Mouse (Mus musculus) thymus, postnatal 25 days (tissue): ENCODE measurements around the gene Krtcap3.

Source experiments
- DNase-seq: peaks from one replicate; pipeline ENCODE4 v3.0.0; 2022

Krtcap3 gene

DNA sequence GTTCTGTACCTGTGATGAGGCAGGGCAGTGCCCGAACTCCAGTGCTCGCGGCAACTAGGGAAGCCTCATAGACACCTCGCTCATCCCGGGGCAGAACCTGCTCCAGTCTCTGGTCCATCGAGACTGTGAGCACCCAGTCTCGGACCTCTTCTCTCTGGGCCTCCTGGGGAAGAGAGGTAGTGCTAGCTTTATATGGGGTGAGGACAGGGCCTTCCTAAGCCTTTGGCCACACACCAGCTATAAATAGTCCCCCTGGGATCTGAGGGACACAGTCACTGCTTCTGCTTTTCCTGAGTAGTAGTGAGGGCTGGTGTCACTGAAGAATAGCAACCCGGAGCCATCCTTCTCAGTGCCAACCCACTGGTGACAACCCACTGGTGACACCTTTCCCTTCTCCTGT lies 2.3 kb downstream of the Krtcap3 start:
- DNase-seq: no peak

DNA sequence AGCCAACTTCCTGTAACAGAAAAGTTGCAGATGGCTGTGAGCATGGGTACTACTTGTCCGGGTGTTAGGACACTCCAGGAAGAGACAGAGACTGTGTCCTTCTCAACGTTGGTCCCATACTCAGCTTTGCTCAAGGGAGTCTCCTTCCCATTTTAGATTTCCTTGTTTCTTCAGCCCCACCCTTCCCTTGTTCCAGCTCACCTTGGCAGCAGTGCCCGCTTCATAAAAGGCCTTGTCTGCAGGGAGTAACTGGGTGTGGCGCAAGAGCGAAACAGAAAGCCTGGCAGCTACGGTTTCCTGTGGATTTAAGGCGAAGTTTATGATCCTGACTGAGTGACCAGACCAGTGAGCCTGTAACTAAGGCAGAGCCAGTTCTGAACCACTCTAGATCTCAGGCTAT lies 3.0 kb downstream of the Krtcap3 start:
- no peak for DNase-seq

DNA sequence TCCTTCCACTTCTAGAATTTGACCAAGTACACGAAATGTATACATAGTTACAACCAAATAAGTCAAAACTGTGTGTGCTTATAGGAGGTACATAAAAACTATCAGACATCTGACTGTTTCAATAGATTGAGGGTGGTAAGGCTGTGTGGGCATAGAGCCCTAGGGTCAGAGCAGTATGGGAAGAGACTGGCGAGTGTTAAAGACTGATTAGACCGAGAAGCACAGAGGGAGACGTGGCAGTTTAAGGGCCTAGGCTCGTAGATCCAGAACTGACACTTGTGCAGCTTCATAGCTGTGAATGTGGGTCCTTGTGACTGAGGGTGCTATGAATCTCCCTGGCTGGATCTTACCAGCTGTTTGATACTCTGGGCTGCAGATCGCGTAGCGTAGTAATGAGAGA lies 3.4 kb downstream of the Krtcap3 start:
- no peak for DNase-seq

DNA sequence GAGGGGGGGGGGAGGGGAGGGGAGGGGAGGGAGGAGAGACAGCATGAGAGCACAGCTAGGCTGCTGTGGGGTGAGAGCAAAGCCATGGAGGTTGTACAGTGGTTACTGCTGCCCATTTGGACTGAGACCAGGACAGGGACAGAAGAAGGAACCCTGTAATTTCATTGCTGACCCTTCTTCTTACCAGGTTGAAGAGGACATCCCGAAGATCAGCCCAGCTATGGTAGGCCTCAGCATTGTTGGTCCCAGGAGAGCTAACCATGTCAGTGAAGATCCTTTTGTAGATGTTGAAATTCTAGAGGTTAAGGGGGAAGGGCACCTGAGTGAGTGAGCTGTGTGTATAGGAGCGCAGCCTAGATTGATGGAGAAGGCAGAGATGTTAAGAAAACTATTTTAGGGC lies 3.9 kb downstream of the Krtcap3 start:
- no peak for DNase-seq

DNA sequence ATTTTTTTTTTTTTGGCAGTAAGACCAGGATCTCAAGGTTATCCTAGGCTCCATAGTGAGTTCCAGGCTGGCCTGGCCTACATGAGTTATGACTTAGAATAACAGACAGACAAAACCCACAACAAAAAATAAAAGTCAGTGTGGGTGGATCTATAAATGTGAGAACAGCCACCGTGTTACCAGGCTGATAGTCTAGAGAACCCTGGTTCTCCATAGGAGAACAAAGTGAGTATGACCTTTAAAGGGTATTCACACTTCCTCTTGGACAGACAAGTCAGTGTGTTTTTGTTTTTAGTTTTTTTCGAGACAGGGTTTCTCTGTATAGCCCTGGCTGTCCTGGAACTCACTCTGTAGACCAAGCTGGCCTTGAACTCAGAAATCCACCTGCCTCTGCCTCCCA lies 4.5 kb downstream of the Krtcap3 start:
- DNase-seq: no peak

DNA sequence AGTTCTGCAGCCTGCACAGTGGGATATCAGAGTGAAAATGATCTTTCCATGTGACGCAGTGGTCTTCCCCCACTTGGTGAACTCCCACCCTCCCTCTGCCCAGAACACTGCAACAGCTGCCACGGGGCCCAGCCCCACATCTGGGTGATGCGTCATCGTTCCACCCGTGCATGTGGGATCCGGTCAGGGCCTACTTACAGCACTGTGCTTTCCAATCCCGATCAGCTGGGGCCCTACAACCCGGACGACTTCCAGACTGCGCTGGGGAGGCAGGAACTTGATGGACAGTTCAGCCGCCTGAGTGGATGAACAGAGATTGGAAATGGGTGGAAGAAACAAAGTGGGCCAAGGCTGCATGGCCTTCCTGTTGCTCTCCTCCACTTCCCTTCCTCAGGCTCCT lies 6.1 kb downstream of the Krtcap3 start:
- no peak for DNase-seq

DNA sequence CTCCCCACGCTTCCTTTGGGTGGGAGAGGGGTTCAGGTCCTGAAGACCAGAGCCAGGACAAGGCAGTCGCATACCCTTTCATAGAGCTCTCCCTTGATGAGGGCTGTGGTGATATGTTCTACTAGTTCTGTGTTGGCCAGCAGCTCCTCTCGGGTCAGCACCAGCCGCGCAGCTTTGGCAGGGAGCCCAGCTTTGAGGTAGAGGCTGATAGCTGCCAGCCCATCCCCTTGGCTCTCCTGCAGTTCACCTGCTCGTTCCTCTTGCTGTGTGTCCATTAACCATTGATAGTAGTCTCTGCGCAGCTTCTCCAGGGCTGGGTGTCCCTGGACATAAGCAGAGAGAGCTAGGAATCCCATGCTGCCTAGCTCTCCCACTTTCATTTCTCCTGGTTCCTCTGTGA lies 14.6 kb downstream of the Krtcap3 start:
- no peak for DNase-seq

DNA sequence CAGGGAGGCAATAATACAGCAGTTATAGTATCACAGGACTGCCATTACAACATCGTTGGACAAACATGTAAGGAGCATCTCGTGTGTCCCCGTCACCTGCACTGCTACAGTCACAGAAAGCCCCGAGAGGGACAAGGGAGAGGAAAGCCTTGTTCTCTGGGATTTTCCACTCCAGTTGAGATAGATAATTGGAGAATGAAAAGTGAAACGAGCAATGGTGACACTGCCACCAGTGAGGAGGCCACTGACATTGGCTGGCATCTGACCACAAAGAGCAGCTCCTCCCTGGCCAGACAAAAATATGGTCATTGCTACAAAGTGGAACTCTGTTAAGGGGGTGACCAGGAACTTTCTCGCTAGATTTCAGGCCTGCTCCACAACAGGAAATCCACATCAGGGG lies 16.2 kb downstream of the Krtcap3 start:
- DNase-seq: no peak

DNA sequence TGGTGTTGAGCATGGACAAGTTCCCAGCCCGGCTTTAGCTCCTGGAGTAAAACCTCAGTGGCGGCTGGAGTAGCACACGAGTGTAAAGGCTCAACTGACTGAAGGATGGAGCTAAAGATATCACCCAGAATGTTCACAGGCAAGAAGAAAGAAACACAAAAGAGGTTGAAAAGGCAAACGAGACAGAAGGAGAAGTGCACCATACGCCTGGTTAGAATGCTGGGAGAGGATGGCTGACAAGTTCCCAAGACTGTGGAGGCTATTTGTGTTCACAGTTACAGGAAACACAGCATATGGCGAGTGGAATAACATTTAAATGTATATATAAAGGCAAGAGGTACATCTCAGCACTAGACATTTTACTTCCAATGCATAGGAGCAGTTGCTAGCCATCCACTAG lies 21.5 kb downstream of the Krtcap3 start:
- no peak for DNase-seq

DNA sequence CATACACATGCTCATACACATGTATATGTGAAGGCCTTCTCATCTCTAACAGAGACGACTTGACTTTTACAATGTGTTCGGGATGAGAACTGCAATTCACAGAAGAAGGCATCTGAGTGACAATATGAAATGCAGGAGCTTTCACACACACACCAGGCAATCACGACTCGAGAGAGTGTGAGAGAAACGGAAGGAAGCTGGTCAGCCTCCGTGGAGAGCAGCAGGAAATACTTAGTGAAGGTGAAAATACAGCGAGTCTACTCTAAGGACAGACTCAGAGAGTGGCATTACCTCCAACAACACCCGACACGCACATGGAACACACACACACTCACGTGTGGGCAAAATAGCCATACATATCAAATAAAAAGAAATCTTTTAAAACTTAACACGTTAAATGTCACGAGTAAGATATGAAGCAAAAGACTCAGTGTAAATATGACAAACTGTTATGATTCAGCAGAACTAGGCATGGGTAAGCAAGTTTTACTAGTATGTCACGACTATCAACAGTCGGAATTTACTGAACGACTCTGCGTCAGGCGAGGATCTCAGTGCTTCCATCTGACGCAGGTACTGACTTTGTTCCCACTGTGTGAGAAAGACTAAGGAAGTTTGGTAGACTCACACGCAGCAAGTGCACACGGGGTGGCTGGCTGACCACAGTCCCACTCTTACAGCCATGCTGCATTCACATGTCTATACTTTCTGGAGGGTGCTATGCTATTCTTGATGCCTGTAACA lies 27.9 kb downstream of the Krtcap3 start:
- DNase-seq: peak; percentile 11

DNA sequence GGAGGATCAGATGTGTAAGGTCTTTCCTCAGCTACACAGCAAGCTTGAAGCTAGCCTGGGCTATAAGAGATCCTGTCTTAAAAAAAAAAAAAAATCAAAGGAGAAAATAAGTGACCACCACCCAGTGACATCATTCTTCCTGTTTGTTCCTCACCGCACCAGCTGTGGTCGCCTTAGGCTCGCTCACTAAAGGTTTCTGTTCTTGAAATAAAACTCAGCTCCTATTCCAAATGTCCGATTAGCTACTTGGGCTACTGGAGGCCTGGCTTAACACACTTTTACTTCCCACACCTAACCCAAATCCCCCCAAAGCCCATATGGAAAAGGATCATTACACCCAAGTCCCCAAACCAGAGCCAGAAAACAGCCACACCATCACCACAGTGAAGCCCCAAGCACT lies 36.7 kb downstream of the Krtcap3 start:
- DNase-seq: no peak

DNA sequence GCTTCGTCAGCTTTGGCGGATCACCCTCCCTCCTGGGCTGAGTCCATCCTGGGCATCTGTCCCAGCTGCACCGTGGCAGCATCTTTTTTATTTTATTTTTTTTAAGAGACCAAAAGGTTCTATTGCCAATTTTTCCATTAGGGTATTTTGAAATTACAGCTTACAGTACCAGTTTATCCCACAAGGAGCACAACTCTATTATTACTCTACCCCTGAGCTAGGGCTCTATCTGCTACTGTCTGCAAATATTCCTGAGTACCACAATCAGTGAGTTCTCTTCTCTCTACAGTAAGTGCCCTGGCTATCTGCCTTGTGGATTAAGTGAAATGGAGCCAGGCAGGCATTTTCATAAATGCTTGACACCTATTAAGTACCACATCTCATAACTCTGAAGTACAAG lies 37.2 kb downstream of the Krtcap3 start:
- DNase-seq: no peak

DNA sequence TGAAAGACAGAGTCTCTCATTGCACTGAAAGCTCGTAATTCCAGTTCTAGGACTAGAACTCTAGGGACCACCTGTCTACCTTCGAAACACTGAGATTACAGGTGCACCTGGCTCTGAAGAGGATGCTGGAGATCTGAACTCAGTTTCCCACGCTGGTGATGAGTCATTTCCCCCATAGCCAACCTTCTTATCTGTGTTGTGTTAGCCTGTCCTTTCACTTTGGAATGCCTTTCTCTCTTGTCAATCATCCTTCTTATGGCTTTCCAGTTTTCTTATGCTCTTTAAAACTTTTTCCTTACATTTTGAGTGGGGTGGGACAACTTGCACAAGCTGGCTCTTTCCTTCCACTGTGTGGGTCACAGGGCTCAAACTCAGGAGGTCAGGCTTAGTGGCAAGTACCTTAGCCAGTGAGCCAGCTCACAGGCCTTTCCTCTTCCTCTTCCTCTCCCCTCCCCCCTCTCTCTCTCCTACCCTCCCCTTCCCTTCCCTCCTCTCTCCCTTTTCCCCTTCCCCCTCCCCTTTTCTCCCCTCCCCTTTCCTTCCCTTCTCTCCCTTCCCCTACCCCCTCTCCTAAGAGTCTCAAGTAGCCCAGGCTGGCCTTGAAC lies 38.2 kb downstream of the Krtcap3 start:
- no peak for DNase-seq

DNA sequence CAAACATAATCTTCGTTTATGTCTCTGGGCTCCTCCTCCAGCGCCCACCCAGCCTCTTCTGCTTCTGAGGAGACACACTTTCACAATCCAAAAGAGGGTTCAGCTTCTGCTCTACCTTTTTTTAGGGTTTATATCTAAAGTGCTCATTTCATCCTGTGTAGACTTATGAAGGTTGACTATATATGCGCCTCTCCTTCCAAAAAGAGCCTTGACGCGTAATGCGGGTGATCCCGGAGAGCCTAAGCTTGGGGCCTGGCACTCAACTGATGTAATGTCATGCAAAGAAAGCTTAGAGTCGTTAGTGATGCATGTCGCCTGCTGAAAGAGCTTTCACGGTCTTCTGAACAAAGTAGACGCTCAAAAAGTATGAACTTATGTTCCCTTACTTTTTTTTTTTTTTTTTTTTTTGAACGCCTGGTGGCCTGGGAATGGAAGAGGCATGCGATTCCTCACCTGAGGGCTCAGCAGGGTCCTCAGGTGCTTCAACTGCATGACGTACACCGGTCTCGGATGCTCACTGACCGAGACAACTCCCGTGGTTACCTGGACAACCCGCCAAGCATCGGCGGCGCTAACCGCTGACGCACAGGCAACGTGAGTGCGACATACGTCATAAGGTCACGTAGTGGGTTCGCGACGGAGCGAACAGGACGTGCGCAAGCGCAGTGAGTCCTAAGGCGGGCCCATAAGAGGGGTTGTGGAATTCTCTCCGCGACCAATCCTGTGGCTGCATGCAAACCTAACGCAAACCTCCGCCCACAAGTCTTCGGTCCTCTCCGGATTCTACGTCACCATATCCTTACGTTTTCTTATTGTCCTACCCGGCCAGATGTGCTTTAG lies 39.2 kb downstream of the Krtcap3 start, which contains the start of gene Ift172:
TSS of gene Ift172 (minus strand) at position 596 of the 840 bp plus-strand sequence.
- peak; percentile 93 for DNase-seq

DNA sequence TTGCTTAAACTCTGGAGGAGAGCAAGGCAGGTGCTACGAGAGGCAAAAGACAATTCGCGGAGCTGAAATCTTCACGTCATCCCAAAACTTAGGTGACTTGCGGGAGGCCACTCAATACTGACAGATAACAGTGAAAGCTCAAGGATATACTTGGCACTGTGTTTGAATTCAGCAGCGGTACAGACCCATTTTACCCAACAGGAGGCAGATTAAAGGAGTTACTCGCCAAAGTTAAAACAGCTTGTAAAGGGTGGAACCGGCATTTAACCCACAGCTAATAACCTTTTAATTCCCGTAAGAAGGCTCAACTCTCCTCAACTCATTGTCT lies 39.8 kb downstream of the Krtcap3 start:
- no peak for DNase-seq

DNA sequence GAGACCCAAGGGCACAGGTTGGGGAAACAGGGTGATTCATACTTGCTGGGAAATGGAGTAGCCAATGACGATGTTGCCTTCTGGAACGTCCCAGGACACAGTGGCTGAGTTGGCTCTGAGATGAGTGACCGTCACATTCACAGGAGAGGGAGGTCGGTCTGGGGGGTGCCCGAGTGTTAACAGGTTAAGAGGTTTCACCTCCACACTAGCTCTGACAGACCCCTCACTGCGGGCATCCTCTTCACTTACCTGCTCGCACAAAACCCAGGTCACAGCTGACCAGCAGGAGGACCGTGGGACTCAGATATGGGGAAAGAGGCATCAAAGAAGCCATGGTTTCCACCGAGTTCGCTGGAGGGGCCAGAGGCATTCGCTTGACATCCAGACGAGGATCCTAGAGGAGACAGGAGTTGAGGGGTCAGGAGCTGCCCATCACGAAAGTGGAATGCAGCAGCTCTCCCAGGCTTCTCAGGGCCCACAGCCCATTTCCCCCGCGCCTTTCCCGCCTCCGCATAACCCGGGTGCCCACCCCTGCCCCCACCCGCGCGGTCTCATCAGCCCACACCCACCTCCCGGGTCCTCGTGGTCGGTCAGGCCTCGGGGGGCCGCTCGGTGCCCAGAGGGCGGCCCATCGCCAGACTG lies 43.6 kb downstream of the Krtcap3 start:
- no peak for DNase-seq

DNA sequence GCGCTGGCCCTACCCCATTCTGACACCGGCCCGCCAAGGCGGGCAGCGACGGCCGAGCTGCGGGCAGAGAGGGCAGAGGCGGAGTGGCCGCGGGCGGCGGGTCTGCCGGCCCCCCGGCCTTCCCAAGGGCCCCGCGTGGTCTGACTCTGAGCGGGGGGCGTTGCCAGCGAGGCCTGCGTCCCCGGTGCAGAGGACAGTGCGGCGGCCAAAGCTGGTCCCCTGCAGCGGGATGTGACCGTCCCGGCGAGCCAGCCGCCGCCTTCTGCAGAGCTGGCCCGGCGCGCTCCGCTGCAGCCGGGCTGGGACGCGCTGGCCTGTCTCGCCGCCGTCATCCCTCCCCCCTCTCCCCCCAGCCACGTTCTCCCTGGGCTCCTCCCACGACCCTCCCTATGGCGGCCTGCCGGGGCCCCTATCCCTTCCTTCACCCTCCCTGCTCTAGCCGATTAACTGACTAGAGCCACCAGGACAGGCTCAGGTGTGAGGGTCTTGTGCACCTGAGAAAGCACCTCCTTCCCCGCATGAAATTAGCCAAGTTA lies 44.2 kb downstream of the Krtcap3 start, which contains the start of gene Fndc4:
TSS of gene Fndc4 (minus strand) at position 475 of the 536 bp plus-strand sequence.
- no peak for DNase-seq

DNA sequence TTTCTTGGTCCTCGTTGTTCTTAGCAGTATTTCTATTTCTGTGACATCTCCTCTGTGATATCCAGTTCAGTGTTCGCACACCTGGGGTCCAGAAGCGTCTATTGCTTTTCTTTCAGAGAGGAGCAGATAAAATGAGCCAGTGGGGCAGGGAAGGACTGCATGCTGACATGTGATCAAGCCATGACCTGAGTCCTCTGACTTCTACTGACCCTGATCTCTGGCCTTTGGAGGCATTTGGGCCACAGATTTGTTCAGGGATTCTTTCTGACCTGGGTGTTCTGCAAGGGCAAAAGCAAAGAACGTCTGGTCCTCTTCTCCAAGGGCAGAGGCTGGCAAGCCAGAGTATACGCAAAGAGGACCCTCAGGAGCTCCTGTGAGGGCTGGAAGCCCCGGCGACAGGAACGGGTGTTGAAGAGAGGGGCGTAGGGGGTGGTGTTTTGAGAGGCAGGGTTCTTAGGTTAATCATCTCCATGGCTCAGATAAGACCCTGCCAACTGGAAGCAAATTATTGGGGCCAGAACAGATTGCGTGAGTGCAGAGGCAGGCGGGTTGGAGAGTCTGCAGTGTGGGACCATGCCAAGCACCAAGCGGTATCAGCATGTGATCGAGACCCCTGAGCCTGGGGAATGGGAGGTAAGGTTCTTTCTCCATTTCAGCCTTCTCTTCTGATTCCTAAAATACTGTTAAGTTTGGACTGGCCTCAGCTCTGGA lies 45.7 kb downstream of the Krtcap3 start, which contains the start of gene Gckr:
TSS of gene Gckr (plus strand) at position 397 of the 711 bp plus-strand sequence.
- no peak for DNase-seq

DNA sequence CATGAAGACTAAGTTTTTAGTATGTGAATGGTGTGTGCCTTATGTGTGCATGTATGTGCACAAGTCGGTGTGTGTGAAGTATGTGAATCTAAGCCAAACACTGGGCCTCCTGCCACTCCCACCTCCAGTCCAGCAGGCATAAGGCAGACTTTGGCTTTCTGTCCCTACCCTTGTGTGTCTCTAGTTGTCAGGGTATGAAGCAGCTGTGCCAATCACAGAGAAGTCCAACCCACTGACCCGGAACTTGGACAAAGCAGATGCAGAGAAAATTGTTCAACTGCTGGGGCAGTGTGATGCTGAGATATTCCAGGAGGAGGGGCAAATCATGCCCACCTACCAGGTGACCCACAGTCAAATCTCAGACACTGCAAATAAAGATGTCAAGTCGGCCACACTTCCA lies 46.5 kb downstream of the Krtcap3 start:
- DNase-seq: no peak

DNA sequence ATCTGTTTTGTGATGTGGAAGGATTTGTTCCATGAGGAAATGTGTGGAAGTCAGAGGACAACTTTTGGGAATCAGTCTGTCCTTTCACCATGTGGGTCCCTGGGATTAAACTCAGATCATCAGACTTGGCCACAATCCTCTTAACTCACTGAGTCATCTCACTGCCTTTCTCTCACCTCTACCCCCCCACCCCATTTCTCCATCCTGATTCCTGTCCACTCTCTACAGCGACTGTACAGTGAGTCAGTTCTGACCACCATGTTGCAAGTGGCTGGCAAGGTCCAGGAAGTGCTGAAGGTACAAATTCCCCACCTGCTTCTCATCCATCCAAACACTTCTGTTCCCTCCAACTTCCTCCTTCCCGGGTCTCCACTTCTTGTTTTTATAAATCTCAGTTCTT lies 47.0 kb downstream of the Krtcap3 start:
- no peak for DNase-seq

DNA sequence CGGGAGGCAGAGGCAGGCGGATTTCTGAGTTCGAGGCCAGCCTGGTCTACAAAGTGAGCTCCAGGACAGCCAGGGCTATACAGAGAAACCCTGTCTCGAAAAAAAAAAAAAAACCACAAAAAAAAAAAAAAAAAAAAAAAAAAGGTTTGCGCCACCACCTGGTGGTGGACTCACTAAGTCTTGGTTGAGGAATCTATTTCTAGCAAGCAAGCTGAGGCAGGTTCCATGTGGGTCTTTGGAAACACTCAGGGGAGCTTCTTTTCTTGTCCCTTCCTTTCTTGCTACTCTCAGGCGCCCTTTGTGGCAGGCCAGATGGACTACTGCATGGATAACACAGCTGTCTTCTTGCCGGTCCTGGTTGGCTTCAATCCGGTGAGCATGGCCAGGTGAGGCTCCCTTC lies 50.4 kb downstream of the Krtcap3 start:
- DNase-seq: no peak
